Mouse (Mus musculus) heart, embryonic 10.5 days (tissue): ENCODE measurements around the gene Tpp1. TPM values are rescaled to one million over a fixed set of nuclear protein-coding genes. Genes with fewer than 3 reads are reported as not detected.

Experiments
- DNase-seq: peaks from one replicate; pipeline ENCODE4 v3.0.0-alpha.2; 2017; ENCODE audit warnings: low spot score
- H3K27ac ChIP-seq: fragments of 300-500 bp; sonication (generic); 2 replicates; pipeline ENCODE4 v1.5.1; 2016; ENCODE audit warnings: mild to moderate bottlenecking
- H3K27me3 ChIP-seq: fragments of 300-500 bp; sonication (generic); 2 replicates; pipeline ENCODE4 v1.6.1; 2016; ENCODE audit warnings: mild to moderate bottlenecking; ENCODE audit not compliant: poor library complexity, insufficient read depth, severe bottlenecking
- H3K36me3 ChIP-seq: fragments of 300-500 bp; sonication (generic); 2 replicates; pipeline ENCODE4 v1.6.1; 2016; ENCODE audit warnings: mild to moderate bottlenecking, moderate library complexity
- H3K4me1 ChIP-seq: fragments of 300-500 bp; sonication (generic); 2 replicates; pipeline ENCODE4 v1.6.1; 2016; ENCODE audit warnings: mild to moderate bottlenecking
- H3K4me3 ChIP-seq: fragments of 300-500 bp; sonication (generic); 2 replicates; pipeline ENCODE4 v1.5.1; 2016; ENCODE audit warnings: mild to moderate bottlenecking, moderate library complexity
- H3K9me3 ChIP-seq: fragments of 300-500 bp; sonication (generic); 2 replicates; pipeline ENCODE4 v1.6.1; 2016; ENCODE audit warnings: mild to moderate bottlenecking, moderate library complexity
- WGBS: fragments of 180-500 bp; shearing (Covaris S2); methylation state at CpG from one replicate; pipeline ENCODE4 v1.1.7; 2016; 5-methylcytosine and 5-hydroxymethylcytosine counted together
- polyA plus RNA-seq: library from polyadenylated mRNA; unstranded; fragments of >200 nt; fragmentation: Nextera tagmentation; extraction: Ambion mirVana; gene quantifications from 2 replicates; pipeline ENCODE4 v1.2.1, GENCODE M21; 2016

The Tpp1 gene
- polyA plus RNA-seq, 1 experiment from 2014 or later = 76.5 TPM

GRCm38 (mm10) chr7:105777316-105777715 is 25.3 kb upstream of the Tpp1 start:
- Histone ChIP-seq H3K9me3 (no peaks in the 10 kb centered on the region), H3K4me3 (no peak overlapping the region), H3K27ac (no peak overlapping the region), H3K27me3 (no peaks in the 10 kb centered on the region), H3K4me1 (peaks cover 24% of the 10 kb centered on the region), H3K36me3 (peaks cover 23% of the 10 kb centered on the region)
- peak; percentile 53 for DNase-seq
- WGBS = 90% methylated on average over 1 of the region's 1 CpGs

GRCm38 (mm10) chr7:105776026-105776425 is 24.0 kb upstream of the Tpp1 start:
- H3K4me1 ChIP-seq = peaks cover 24% of the 10 kb centered on the region
- peak; percentile 61 for DNase-seq
- no peaks in the 10 kb centered on the region for H3K27me3 ChIP-seq
- peaks cover 30% of the 10 kb centered on the region for H3K36me3 ChIP-seq
- no peaks in the 10 kb centered on the region for H3K9me3 ChIP-seq
- H3K4me3 ChIP-seq = no peak overlapping the region
- H3K27ac ChIP-seq = no peak overlapping the region
- 87% methylated on average over 2 of the region's 2 CpGs for WGBS

- Histone ChIP-seq H3K36me3 (peaks cover 35% of the 10 kb centered on the region), H3K4me1 (peaks cover 24% of the 10 kb centered on the region), H3K9me3 (no peaks in the 10 kb centered on the region), H3K27ac (no peak overlapping the region), H3K27me3 (no peaks in the 10 kb centered on the region), H3K4me3 (no peak overlapping the region)
- DNase-seq = no peak
- WGBS = 59% methylated on average over 8 of the region's 8 CpGs
These were observed 22.6 kb upstream of the Tpp1 start for GRCm38 (mm10) chr7:105774661-105775060.

- Histone ChIP-seq H3K4me1 (peaks cover 11% of the 10 kb centered on the region), H3K36me3 (peaks cover 35% of the 10 kb centered on the region), H3K27me3 (no peaks in the 10 kb centered on the region), H3K4me3 (no peak overlapping the region), H3K27ac (no peak overlapping the region), H3K9me3 (no peaks in the 10 kb centered on the region)
- 85% methylated on average over 5 of the region's 5 CpGs for WGBS
- no peak for DNase-seq
These were observed 21.0 kb upstream of the Tpp1 start for GRCm38 (mm10) chr7:105773041-105773440.

- Histone ChIP-seq H3K4me3 (no peak overlapping the region), H3K9me3 (no peaks in the 10 kb centered on the region), H3K36me3 (peaks cover 37% of the 10 kb centered on the region), H3K27me3 (no peaks in the 10 kb centered on the region), H3K27ac (no peak overlapping the region), H3K4me1 (peaks cover 14% of the 10 kb centered on the region)
- 92% methylated on average over 15 of the region's 15 CpGs for WGBS
- no peak for DNase-seq
These were observed 20.3 kb upstream of the Tpp1 start for GRCm38 (mm10) chr7:105772331-105772730.

GRCm38 (mm10) chr7:105769959-105770358 is 17.9 kb upstream of the Tpp1 start:
- Histone ChIP-seq H3K4me1 (peaks cover 14% of the 10 kb centered on the region), H3K27me3 (peaks cover 6% of the 10 kb centered on the region; the same call in 1 of the 2 replicates), H3K36me3 (peaks cover 47% of the 10 kb centered on the region), H3K4me3 (no peak overlapping the region), H3K27ac (no peak overlapping the region), H3K9me3 (no peaks in the 10 kb centered on the region)
- no peak for DNase-seq
- WGBS = 87% methylated on average over 3 of the region's 3 CpGs

GRCm38 (mm10) chr7:105767729-105768165 is 15.7 kb upstream of the Tpp1 start:
- peak overlapping the region; percentile 56 for H3K27ac ChIP-seq

GRCm38 (mm10) chr7:105764331-105764730 is 12.3 kb upstream of the Tpp1 start:
- DNase-seq = no peak
- H3K9me3 ChIP-seq = no peaks in the 10 kb centered on the region
- 86% methylated on average over 11 of the region's 11 CpGs for WGBS
- peaks cover 58% of the 10 kb centered on the region for H3K36me3 ChIP-seq
- no peak overlapping the region for H3K27ac ChIP-seq
- H3K27me3 ChIP-seq = peaks cover 49% of the 10 kb centered on the region
- H3K4me3 ChIP-seq = no peak overlapping the region
- H3K4me1 ChIP-seq = peaks cover 20% of the 10 kb centered on the region

More at GRCm38 (mm10) chr7:105767729-105768165, 15.7 kb upstream of the Tpp1 start:
- Histone ChIP-seq H3K9me3 (no peaks in the 10 kb centered on the region), H3K4me1 (peaks cover 11% of the 10 kb centered on the region), H3K27me3 (peaks cover 28% of the 10 kb centered on the region), H3K36me3 (peaks cover 65% of the 10 kb centered on the region), H3K4me3 (no peak overlapping the region)
- WGBS = 31% methylated on average over 6 of the region's 6 CpGs
- no peak for DNase-seq

- DNase-seq = no peak
- Histone ChIP-seq H3K36me3 (peaks cover 72% of the 10 kb centered on the region), H3K27me3 (peaks cover 49% of the 10 kb centered on the region), H3K9me3 (no peaks in the 10 kb centered on the region), H3K4me1 (peaks cover 15% of the 10 kb centered on the region), H3K27ac (no peak overlapping the region), H3K4me3 (peak overlapping the region; percentile 57)
- WGBS = 20% methylated on average over 55 of the region's 55 CpGs
These were observed 10.7 kb upstream of the Tpp1 start for GRCm38 (mm10) chr7:105762517-105763270.

- 18% methylated on average over 51 of the region's 51 CpGs for WGBS
- DNase-seq = no peak
- Histone ChIP-seq H3K9me3 (no peaks in the 10 kb centered on the region), H3K27me3 (peaks cover 49% of the 10 kb centered on the region), H3K36me3 (peaks cover 79% of the 10 kb centered on the region), H3K27ac (no peak overlapping the region), H3K4me1 (peaks cover 10% of the 10 kb centered on the region), H3K4me3 (peak overlapping the region; percentile 57)
These were observed 9.9 kb upstream of the Tpp1 start for GRCm38 (mm10) chr7:105761813-105762484.

GRCm38 (mm10) chr7:105753281-105753680 is 1.2 kb upstream of the Tpp1 start:
- Histone ChIP-seq H3K9me3 (no peaks in the 10 kb centered on the region), H3K4me1 (peaks cover 6% of the 10 kb centered on the region), H3K36me3 (peaks cover 67% of the 10 kb centered on the region), H3K4me3 (no peak overlapping the region), H3K27me3 (no peaks in the 10 kb centered on the region), H3K27ac (no peak overlapping the region)
- WGBS = 84% methylated on average over 10 of the region's 10 CpGs
- DNase-seq = no peak

- no peaks in the 10 kb centered on the region for H3K9me3 ChIP-seq
- H3K36me3 ChIP-seq = peaks cover 66% of the 10 kb centered on the region
- WGBS = 89% methylated on average over 2 of the region's 2 CpGs
- H3K4me3 ChIP-seq = no peak overlapping the region
- DNase-seq = no peak
- H3K27ac ChIP-seq = no peak overlapping the region
- H3K4me1 ChIP-seq = peaks cover 6% of the 10 kb centered on the region
- H3K27me3 ChIP-seq = no peaks in the 10 kb centered on the region
These were observed 681 bp upstream of the Tpp1 start for GRCm38 (mm10) chr7:105752716-105753115.

- Histone ChIP-seq H3K4me3 (no peak overlapping the region), H3K4me1 (peaks cover 16% of the 10 kb centered on the region), H3K9me3 (no peaks in the 10 kb centered on the region), H3K36me3 (peaks cover 42% of the 10 kb centered on the region), H3K27me3 (no peaks in the 10 kb centered on the region), H3K27ac (no peak overlapping the region)
- peak; percentile 58 for DNase-seq
- 88% methylated on average over 2 of the region's 2 CpGs for WGBS
These were observed 4.3 kb downstream of the Tpp1 start for GRCm38 (mm10) chr7:105747776-105748175.
